Mouse (Mus musculus) heart, adult 10 weeks (tissue): Measurements from ENCODE around the gene Vmn2r52. TPM values are rescaled to one million over a fixed set of nuclear protein-coding genes. Genes with fewer than 3 reads are reported as not detected.

ENCODE experiments used
- polyA plus RNA-seq: library from polyadenylated mRNA; stranded (reverse); fragments of 350-450 nt; fragmentation: Illumina TruSeq; extraction: RNeasy Lipid Tissue Mini Kit (QIAGEN cat#74804); gene quantifications from one replicate; pipeline ENCODE4 v1.2.3, GENCODE M21; 2014; ENCODE audit warnings: low read depth, low replicate concordance

The Vmn2r52 gene
- polyA plus RNA-seq = not detected

DNA sequence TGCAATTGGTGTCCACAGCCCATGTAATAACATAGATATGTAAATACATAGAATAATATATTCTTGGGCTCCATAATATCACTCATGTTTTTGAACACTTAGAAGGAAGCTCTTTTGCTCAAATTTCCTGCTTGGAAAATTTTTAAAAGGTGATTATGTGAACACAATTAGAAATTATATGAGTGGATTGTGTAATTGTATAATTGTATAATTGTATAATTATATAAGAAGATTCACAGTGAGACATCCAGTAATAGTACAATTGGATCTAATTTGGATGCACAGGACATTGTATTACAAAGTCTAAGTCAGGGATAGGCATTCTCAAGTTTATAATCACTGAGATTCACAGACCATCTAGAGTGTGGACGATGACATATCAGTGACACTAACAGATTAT is at the start of gene Vmn2r52:
TSS of gene Vmn2r52 (minus strand) at position 101 of the 400 bp plus-strand sequence.

DNA sequence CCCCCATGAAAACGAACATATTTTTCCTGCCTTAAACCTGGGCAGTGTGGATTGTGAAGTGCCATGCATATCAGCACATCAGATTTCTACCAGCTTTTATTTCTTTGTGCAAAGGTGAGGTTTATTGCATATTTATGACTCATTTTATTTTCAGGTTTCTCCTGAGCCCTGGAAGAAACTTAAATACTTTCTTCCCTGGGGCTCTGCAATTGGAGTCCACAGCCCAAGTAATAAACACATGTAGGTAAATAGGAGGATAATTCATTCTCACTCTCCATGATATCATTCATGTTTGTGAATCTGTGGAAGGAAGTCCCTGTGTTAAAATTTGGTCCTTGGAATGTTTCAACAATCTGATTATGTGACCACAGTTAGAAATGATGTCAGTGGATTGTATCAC is 70.7 kb downstream of the Vmn2r52 start, which contains the start of gene Vmn2r51:
TSS of gene Vmn2r51 (minus strand) at position 101 of the 400 bp plus-strand sequence.

Other genes starting within 250 kb of the Vmn2r52 start
- not detected for gene Vmn2r48, start 223.0 kb downstream of the Vmn2r52 start, polyA plus RNA-seq
- not detected for gene Vmn2r49, start 184.3 kb downstream of the Vmn2r52 start, polyA plus RNA-seq
- not detected for gene Vmn2r50, start 123.3 kb downstream of the Vmn2r52 start, polyA plus RNA-seq
- gene Vmn2r51, start 70.8 kb downstream of the Vmn2r52 start, polyA plus RNA-seq = not detected
- gene Vmn1r66, start 101.4 kb upstream of the Vmn2r52 start, polyA plus RNA-seq = not detected